Mouse (Mus musculus) brain, embryonic 14.5 days (tissue): ENCODE results near the gene Gfy. TPM values are rescaled to one million over a fixed set of nuclear protein-coding genes. Genes with fewer than 3 reads are reported as not detected.
A peak's percentile ranks its signal among the peaks of the same experiment; 100 is the strongest.

Experiments used
- DNase-seq: peaks from one replicate; pipeline ENCODE4 v3.0.0-alpha.2; 2011; ENCODE audit warnings: low read depth
- CTCF ChIP-seq: fragments of 200-500 bp; IDR thresholded peaks from 2 replicates; pipeline ENCODE4 v1.5.1; 2012; ENCODE audit warnings: inconsistent platforms, mild to moderate bottlenecking, moderate library complexity, borderline replicate concordance; ENCODE audit not compliant: insufficient read depth, insufficient read length; ENCODE audit errors: extremely low read depth
- POLR2A ChIP-seq: fragments of 200-500 bp; IDR thresholded peaks from 2 replicates; pipeline ENCODE4 v1.6.1; 2012; ENCODE audit warnings: mild to moderate bottlenecking, inconsistent platforms, borderline replicate concordance; ENCODE audit not compliant: poor library complexity, insufficient read depth, insufficient read length, severe bottlenecking; ENCODE audit errors: extremely low read depth
- polyA plus RNA-seq: library from polyadenylated mRNA; depleted of rRNA; stranded (reverse); fragments of >200 nt; gene quantifications from 2 replicates; pipeline ENCODE4 v1.2.3, GENCODE M21; 2012

Gene Gfy
- polyA plus RNA-seq, 1 experiment, result 0.12 TPM

DNA sequence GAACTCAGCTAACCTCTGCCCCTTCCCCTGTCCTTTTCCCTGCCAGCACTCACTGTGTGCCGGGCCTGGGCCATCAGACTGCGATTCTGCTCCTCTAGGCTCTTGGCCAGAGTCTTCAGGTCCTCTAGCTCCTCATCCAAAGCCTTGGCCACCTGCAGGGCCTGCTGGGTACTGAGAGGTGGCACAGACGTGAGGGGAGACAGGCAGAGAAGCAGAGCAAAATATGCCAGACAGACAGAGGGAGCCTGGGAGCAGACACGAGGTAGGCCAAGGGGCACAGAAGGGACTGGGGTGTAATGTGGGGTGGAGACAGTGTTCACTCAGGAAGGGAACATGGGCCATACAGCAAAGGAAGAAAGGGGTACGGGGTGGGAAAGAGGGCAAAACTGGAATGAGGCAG is 14.0 kb upstream of the Gfy start:
- DNase-seq, result no peak
- TF ChIP-seq CTCF (no peak), POLR2A (no peak)

DNA sequence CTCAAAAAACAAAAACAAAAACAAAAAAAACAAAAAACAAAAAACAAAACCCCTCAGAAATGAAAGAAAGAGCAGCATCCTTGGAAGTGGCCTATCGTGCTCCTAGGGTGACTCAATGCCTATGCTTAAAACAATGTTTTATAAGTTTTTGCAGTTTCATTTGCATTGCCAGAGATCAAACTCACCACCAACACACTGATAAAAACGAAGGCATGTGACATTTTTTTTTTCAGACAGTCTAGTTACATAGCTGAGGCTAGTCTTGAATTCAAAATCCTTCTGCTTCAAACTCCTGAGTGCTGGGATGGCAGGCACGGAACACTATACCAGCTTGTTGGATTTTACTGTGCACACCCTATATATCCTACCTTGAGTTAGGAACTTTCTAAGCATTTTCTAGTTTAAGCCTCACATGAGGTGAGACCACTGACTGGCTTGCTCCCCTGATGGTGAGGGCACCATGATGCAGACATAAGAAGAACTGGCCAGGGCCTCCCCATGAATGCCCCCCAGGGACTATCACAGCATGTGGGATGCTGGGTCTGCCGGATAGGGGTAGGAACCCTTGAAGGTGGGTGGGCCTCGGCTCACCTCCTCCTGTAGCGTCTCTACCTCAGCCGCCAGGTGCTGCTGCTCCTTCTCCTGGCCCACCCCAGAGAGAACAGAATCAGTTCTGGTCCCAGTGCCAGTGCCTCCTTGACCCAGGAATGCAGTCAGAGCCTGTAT is 13.4 kb upstream of the Gfy start:
- TF ChIP-seq POLR2A (no peak), CTCF (no peak)

DNA sequence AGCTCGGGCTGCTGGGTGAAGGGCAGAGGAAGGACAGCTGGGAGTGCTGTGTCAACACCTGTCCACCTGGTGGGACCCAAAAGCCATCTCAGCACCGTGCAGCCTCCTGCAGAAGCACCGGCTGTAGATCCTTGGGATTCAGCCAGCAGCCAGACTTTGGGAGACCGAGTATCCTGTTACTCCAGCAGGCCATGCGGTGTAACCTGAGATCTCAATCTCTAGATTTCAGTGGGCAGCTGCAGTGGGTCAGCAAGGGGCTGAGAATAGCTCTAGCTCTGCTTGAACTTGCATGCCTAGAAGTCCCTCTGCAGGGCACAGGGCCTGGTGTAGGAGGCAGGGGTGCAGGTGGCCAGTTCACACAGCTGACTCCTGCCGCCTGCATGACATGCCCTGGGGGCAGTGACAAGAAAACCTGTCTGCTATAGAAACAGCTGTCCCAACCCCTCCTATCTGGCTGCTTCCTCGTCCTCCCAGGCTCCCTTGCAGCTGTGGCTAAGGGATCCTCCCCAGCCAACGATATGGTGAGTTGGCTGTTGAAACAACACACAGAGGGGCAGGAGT is 12.5 kb upstream of the Gfy start:
- no peak for TF ChIP-seq CTCF
- DNase-seq, result no peak

More for the DNA sequence above, 13.4 kb upstream of the Gfy start:
- DNase-seq, result no peak

DNA sequence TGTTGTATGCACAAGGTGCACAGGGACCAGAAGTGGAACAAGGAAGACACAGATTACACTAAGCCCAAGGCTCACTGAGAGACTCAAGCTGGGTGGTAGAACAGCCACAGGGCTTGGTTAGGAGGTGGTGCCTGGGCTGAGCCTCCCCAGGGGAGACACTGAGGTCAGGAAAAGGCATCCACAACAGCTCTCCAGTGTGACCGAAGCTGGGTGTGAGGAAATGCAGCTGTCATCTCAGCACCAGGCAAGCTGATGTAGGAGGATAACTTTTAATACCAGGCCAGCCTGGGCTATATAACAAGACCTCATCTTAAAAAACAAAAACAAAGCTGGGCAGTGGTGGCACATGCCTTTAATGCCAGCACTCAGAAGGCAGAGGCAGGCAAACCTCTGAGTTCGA is 11.8 kb upstream of the Gfy start:
- no peak for TF ChIP-seq CTCF
- TF ChIP-seq POLR2A, result no peak
- DNase-seq, result no peak

DNA sequence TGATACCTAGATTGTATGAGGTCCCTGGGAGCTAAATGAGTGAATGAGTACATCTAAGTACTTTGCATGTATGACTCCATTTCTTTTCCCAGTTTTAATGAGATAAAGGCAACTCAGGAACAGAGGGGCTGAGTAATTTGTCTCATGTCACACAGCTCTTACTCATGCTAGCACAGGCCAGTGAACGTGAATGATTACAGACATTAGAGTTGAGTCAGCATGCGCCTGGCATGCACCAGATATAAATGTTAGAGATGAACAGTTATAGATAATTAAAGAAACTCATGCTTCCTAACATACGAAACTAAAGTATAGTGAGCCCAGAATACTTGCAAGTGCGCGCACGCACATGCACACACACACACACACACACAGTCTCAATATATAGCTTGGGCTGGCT is 10.8 kb upstream of the Gfy start:
- TF ChIP-seq POLR2A (no peak), CTCF (no peak)
- DNase-seq, result no peak

DNA sequence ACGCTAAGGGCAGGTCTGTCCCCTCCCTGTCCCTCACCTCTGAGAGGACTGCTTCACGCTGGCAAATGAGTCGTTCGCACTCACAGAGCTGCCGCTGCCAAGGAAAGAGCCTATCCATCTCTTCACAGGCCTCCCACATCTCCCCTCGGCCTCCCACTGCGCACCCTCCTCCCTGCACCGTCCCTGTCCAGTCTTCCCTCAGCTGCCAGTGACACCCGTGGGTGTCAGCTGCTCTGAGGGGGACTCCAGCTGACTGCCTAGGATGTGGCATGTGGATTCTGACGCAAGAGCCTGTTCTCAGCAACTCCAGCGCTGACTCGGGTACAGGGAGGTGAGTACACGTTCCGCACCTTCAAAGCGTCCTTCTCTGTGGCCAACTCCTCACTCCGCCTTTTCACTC is 10.2 kb upstream of the Gfy start:
- DNase-seq, result no peak
- TF ChIP-seq POLR2A (no peak), CTCF (no peak)

DNA sequence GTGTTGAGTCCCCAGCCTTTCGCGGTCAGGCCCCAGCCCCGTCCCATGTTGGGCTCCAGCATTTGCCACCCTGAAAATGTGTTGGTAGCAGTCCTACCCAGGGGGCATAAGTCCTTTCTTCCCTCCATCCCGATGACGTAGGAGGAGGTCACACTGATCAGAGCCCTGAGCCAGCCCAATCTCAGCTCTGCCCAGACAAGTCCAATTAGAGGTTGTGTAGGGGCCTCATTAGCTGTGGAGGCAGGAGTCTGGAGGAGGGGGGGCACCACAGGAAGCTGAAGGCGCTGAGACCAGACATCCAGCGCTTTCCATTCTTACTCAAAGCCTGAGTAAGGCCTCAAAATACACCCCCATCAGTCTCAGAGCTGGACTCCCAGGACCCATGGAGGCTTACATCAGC is 6.6 kb upstream of the Gfy start:
- DNase-seq, result no peak
- TF ChIP-seq CTCF (no peak), POLR2A (no peak)

DNA sequence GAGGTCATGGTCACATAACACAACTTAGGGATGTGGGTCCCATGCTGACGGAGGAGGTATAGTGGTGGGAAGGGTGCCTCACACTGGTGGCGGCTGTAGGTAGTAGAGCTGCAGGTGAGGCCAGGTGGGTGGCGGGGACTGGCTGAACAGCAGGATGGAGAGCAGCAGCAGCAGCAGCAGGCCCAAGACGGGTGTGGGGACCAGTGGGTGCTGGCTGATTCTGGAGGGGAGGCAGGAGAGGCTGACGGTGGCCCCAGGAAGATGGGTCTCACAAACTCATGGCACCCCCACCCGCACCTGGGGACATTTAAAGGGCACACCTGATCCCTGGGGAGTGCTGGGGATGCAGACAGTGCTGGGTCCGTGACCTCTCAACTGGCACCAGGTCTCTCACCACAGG is 4.3 kb upstream of the Gfy start:
- TF ChIP-seq POLR2A (no peak), CTCF (no peak)
- DNase-seq, result no peak

DNA sequence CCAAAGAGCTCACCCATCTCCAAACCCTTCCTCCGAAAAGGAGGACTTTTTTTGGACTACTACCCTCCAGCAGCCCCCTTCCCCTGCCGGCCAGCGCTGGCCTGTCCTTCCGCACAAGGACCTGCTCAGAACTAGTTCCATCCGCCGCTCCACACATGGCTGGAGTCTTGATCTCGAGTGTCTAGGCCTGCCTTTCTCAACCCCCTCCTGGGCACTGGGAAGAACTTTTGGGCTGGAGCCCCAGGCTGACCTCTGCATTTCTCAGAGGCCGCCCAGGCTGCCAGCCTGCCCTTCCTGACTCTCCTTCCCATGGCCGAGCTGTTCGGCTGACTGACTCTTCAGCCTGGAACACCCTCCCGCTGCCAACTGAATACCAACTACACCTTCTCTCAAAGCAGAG is 3.2 kb upstream of the Gfy start:
- no peak for DNase-seq
- TF ChIP-seq POLR2A (no peak), CTCF (no peak)

DNA sequence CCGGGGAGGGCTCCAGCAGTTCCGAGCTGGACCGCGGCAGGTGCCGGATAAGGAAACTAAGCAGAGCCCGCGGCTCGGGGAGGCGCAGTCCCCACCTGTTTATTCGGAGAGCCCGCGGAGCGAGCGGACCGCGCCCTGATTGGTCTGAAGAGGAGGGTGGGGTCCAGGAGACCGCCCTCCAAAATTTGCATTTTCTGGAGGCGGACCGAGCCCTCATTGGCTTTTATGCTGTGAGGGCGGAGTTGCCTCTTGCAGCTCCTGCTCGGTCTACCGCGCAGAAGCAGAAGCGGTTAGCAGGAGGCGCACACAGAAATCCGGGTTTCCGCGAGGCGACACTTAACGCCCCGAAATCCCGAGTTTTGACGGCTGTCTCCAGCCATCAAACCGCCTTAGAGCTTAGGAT is 2.8 kb upstream of the Gfy start:
- peak; percentile 93 for DNase-seq
- TF ChIP-seq CTCF (no peak), POLR2A (no peak)

DNA sequence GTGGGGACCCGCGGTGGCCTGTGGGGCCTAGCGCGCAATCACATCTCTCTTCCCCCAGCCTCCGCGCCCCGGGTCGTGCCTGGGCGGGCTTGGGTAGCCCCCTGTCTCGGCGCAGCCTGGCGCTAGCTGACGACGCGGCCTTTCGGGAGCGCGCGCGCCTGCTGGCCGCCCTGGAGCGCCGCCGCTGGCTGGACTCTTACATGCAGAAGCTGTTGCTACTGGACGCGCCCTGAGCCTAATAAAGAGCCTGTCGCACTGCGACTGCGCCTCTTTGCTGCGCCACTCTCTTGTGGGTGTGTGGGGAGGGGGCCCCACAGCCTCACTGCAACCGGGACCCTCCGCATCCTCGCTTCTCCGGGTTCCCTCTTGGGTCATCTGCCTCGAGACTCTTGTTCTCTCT is 2.2 kb upstream of the Gfy start:
- DNase-seq, result no peak
- no peak for TF ChIP-seq POLR2A
- TF ChIP-seq CTCF, result no peak

DNA sequence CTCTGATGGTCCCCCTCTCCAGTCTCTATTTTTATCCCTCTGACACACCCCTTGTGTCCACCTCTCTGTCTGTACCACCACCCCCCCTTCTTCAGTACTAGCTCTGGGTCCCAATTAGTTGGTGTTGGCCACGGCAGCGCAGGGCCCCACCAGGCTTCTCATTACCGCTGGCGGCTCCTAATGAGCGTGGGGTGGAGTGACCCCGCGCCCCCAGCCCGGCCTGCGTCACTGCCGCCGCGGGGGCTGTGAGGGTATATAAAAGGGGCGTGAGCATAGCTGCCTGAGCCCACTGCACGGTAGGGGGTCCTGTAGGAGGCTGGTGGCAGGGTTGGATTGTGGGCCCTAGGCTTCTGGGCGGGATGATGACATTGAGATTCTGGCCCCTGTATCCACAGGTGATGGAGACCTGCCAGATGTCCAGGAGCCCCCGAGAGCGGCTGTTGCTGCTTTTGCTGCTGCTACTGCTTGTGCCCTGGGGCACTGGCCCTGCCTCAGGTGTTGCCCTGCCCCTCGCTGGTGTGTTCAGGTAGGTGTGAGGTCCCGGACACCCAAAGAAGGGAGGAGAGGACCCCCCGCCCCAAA is 1.6 kb upstream of the Gfy start, which contains the start of gene Pth2:
Pth2 (plus strand) TSS at position 100 of the 582 bp plus-strand sequence.
- TF ChIP-seq POLR2A (no peak), CTCF (no peak)
- no peak for DNase-seq
